Mouse (Mus musculus) cerebellum, adult 9-11 months (tissue): ENCODE measurements around the gene Rheb.
"Not testable (repeated sequence)": the region's sequence is repeated elsewhere in the genome, so short reads cannot be mapped to it uniquely, and the experiment has no call there.

Experiments used
- DNase-seq: peaks from one replicate; pipeline ENCODE4 v3.0.0; 2022

The Rheb gene

DNA sequence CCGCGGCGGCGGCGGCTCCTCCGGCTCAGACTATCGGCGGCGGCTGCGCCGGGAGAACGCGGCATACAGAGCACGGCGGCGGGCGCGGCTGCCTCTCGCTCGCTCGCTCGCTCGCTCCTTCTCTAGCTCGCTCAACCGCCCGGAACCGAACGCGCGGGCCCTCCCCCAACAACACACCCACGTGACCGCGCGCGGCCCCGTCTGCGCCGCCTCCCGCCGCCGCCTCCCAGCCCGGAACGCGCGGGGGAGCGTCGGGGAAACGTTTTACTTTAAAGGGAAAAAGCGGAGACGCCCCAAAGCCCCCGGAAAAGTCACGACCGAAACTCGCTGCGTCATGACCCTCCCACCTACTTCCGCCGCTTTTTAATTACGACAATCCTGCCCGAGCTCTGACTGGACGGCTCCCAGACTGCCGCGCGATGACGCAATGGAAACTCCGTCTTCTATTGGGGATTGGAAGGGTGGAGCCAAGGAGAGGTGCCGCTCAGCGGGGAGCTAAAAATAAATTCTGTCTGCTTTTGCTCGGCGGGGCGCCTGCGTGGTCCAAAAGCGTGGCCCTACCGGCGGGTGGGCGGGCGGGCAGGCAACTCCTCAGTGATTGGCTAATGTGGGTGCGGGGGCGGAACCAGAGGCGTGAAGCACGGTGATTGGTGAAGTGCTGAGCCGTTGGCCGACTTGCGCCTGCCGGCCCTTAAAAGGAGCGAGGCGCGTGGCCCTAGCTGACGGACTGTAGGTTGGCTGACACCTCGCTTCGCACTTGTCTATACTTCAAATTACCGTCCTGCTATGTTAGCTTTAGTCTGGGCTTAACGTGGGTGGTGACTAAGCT lies at the start of gene Rheb:
Gene Rheb (minus strand): TSS at position 351 of the 829 bp plus-strand sequence.
- peak; percentile 100 for DNase-seq

DNA sequence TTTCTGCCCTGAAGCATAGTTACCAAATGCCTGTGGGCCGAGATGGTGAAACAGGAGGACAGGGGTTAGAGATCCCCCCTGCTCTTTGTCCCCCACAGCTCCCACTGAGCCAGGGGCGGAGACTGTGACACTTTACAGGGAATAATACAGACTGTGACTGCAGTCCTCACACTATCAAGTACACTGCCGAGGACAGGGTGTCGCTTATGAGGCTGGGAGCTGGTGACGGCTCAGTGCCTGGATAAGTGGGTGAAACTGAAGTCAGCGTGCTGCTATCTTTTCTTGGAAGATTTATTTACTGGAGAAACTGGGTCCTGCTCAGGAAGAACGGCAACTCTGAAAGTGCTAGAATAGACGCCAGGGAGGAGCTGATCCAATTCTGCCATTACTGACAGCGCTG lies 47.4 kb upstream of the Rheb start:
- DNase-seq: no peak

GRCm38 (mm10) chr5:24888874-24889591 lies 46.6 kb upstream of the Rheb start:
- no peak for DNase-seq

DNA sequence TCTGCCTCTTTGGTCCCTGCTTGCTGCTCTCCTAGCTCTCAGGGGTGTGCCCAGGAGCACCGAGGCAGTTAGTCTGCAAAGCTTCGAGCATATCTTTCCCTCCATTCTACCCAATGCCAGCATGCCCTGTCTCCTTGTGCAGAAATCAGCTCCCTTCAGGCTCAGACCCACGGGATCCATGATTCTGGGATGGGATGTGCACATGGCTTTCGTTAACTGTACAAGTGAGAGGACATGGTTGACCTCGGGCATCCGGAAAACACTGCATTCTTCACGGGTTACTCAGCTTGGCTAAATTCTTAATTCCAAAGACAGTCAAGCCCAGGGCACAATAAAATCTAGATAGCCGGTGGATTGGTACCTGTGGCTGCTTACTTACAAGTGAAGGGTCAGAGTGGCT lies 44.8 kb upstream of the Rheb start:
- DNase-seq: no peak

DNA sequence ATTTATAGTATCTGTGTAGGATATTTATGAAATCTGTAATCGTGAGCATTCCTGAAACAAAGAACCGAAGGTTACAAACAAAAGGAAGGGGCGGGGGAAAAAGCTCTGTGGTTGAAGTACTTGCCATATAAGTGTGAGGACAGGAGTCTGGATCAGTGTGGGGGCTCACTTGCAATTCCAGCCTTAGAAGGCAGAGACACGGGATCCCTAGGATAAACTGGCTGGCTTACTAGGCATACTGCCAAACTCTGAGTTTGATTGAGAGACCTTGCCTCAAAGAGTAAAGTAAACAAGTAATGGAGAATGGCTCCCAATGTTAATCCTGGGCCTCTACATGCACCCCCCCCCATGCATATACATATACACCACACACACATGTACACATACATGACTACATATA lies 36.3 kb upstream of the Rheb start:
- DNase-seq: no peak

GRCm38 (mm10) chr5:24877836-24878624 lies 35.6 kb upstream of the Rheb start:
- DNase-seq: no peak

DNA sequence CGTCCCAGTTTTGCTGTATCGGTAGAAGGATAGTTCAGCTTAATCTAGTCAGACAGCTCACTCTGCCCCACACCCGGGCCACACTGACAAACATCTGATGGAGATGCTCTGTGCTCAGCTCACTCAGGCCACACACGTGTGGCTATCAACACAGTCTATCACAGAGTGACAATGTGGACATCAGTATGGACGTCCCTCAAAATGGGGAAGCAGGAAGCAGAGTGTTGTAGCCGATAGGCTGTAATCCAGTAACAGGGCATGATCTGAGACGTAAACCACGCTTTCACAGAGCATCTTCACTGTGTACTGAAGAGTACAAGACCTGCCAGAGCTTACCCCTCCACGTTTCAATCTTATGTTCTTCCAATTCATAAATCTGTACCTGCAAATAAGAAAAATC lies 34.2 kb upstream of the Rheb start:
- no peak for DNase-seq

DNA sequence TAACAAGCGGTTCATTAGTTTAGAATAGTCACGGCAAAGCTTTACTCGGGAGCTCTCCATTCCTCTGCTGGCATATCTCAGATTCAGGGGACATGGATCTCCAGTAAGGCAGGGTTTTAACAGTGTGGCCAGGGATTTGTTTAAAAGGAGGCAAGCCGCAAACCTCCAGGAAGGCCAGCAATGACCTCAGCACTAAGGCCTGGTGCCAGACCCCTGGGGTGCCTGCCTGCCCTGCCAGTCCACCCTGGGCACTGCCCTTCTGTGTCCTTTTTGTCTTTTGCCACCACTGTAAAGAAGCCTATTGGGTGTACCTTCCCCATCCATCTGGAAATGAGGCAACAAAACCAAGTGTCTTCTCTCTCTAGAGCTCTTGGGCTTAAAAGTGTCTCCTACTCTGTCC lies 31.7 kb upstream of the Rheb start:
- peak; percentile 96 for DNase-seq

DNA sequence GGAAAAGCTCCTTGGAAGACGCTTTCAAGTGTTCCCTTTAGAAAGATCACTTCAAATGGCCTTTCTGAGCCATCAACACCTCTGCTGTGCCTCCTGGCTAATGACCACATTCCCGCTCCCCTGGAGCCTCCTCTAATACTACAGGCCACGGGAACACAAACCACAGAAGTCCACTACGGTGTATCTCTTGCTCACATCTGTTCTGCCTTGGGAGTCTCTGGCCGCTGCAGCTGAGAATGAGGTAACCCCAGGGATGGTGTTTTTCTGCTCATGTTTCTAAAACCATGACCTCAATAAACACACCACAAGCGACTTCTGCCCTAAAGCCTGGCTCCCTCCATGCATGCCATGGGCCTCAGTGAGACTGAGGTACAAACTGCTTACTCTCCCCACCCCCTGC lies 30.8 kb upstream of the Rheb start:
- no peak for DNase-seq

GRCm38 (mm10) chr5:24871276-24871675 lies 28.9 kb upstream of the Rheb start:
- DNase-seq: no peak

DNA sequence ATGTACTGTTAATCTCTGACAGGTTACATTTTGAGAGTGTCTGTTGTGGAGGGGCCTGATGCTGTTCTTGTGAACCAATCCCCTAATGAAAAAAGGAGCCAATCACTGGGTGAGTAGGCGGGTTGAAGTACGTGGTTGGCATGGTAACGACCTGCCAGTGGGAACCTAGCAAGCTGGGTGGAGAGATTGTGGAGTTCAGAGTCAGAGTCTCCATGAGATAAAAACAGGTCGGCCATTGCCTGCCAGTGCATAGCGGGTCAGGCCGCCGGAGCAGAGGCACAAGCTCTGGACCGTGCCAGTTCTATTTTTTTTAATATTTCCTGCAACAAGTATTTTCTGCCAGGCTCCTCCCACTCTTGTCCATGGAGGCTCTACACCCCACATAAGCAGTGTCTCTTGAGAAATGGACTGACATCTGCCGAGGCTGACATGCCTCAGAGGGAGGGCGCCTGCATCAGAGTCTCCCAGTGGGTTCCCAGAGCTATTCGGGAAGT lies 27.4 kb upstream of the Rheb start:
- DNase-seq: no peak

- no peak for DNase-seq
Observed at GRCm38 (mm10) chr5:24863804-24864203, 21.4 kb upstream of the Rheb start.

DNA sequence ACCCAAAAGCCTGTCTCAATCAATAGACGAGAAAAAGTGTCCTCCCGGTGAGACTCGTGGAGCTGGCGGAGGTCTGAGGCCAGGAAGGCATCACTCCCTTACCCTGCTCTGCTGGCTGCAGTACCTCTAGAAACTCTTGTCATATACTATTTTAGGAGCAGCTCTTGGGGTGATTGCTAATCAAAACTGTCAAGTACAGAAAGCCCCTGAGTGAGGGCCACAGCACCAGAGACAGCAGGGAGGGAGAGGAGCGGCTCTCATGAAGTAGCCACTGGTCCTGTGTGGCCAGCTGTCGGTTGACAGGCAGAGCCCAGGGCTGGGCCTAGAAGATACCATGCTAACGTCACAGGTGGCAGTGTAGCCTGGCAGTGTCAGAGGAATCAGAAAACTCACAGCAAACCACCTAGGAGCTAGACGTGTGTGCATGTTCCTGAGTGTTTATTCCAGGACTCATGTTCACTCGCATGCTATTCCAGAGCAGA lies 19.1 kb upstream of the Rheb start:
- DNase-seq: no peak

DNA sequence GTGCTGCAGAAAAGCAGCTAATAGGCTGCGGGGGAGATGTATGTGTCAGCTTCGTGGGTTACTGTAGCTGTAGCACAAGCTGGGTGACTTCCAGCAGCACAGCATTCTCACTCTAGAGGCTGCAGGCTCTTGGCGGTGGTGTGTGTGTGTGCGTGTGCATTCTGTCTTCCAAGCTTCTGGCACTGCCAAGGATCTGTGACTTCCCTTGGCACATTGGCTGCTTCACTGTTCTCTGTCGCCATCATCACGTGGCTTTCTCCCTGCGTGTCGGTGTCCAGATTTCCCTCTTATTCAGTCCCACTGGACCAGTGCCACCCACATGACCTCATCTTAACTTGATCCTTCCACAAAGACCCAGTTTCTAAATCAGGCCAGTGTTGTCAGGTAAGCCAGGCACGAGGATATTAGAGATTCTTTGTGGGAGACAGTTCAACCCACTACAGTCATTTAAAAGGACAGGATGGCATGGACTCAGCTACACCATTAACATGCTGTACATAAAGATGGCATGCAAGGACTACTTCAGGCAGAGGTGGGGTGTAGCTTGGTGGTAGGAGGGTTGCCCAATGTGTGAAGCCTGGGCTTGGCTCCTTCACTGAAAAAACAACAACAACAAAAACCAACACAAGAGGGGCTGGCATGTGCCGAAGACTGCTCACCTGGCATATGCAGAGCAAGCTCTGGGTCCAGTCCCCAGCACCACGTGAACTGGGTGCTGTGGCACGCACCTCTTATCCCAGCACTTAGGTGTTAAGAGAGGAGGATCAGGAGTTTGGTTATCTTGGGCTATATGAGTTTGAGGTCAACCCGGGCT lies 18.4 kb upstream of the Rheb start:
- peak; percentile 95 for DNase-seq

DNA sequence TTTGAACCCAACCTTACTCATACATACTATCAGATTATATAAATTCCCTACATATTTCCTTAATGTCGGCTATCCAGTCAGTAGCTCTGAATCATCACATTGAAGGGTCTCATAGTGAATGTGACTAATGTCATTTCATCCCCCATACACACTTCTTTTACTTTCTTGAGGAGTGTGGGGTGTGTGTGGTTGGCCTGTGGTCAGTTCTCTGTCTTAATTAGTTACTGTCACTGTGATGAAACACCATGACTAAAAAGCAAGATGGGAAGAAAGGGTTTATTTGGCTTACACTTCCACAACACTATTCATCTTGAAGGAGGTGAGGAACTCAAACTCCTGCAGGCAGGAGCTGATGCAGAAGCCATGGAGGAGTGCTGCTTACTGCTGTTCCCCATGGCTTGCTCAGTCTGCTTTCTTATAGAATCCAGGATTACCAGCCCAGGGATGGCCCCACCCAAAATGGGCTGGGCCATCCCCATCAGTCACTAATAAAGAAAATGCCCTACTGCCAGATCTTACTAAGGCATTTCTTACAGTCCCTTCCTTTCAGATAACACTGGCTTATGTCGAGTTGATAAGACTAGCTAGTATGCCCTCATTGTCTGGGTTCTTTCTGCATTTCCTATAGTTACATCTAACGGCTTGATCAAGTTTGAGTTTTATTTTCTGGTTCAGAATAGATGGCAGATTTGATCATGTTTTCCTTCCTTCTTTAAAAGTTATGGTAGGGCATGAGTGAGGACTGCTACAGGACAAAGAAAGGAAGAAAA lies 17.5 kb upstream of the Rheb start:
- DNase-seq: no peak

- no peak for DNase-seq
Observed at GRCm38 (mm10) chr5:24854827-24855600, 12.6 kb upstream of the Rheb start.

GRCm38 (mm10) chr5:24854256-24854655 lies 11.8 kb upstream of the Rheb start:
- DNase-seq: no peak

DNA sequence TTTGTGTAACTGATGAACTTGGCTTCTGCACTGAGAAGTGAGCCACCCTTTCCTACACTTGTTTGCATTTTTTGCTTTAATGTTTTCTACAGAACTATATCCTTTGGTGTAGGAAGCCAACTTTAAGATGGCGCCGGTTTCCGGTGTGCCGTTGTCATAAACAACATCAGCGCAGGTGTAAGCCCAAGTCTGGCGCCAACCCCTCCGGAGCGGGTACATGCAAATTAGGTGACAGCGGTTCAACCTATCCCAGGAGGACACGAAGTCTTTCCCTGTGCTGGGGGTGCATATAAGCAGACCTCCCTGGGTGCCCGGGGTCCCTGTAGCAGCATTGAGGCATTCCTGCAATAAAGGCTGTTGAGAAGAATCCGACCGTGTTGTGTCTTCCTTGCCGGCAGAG lies 5.8 kb upstream of the Rheb start:
- DNase-seq: not testable (repeated sequence)

DNA sequence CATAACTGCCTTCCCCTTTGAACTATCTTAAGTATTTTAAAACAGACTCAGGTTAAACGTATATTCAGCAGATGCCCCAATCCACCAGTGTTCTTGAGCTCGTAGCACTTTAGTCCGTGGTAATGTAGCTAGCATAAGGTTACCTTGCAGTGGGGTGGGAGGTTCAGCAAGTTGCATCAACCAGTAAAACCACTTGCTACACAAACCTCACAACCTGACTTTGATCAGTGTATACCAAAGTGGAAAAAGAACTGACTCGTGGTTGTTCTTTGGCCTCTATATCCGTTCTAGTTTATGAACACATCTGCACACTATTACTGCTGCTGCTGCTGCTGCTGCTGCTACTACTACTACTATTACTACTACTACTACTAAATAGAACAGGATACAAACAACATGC lies 1.4 kb upstream of the Rheb start:
- no peak for DNase-seq

- DNase-seq: no peak
Observed at GRCm38 (mm10) chr5:24843103-24843475, 665 bp upstream of the Rheb start.
